Mouse (Mus musculus) hindbrain, embryonic 16.5 days (tissue): ENCODE measurements around the gene Rps16. TPM values are rescaled to one million over a fixed set of nuclear protein-coding genes. Genes with fewer than 3 reads are reported as not detected.
"Not testable (repeated sequence)": the region's sequence is repeated elsewhere in the genome, so short reads cannot be mapped to it uniquely, and the experiment has no call there.

Experiments
- ATAC-seq: fragments of 200-750 bp; cut with Nextera tagmentation; 2 replicates; pipeline ENCODE4 v1.8.0; 2017; ENCODE audit warnings: moderate TSS enrichment, moderate library complexity
- H3K27ac ChIP-seq: fragments of 300-500 bp; sonication (generic); 2 replicates; pipeline ENCODE4 v1.5.1; 2014; ENCODE audit warnings: low read depth, mild to moderate bottlenecking, control low read depth, low read length, moderate library complexity
- H3K27me3 ChIP-seq: fragments of 300-500 bp; sonication (generic); replicated peaks from 2 replicates; pipeline ENCODE4 v1.6.1; 2014; ENCODE audit warnings: low read length; ENCODE audit not compliant: control insufficient read depth, insufficient read depth
- H3K36me3 ChIP-seq: fragments of 300-500 bp; sonication (generic); 2 replicates; pipeline ENCODE4 v1.6.1; 2014; ENCODE audit warnings: mild to moderate bottlenecking, low read length, moderate library complexity, mixed read lengths; ENCODE audit not compliant: control insufficient read depth, insufficient read depth
- H3K4me1 ChIP-seq: fragments of 300-500 bp; sonication (generic); 2 replicates; pipeline ENCODE4 v1.6.1; 2014; ENCODE audit warnings: low read depth, low read length; ENCODE audit not compliant: control insufficient read depth, insufficient read depth
- H3K4me2 ChIP-seq: fragments of 300-500 bp; sonication (generic); 2 replicates; pipeline ENCODE4 v1.6.1; 2014; ENCODE audit warnings: mild to moderate bottlenecking, low read length, control low read depth, moderate library complexity
- H3K4me3 ChIP-seq: fragments of 300-500 bp; sonication (generic); 2 replicates; pipeline ENCODE4 v1.5.1; 2014; ENCODE audit warnings: mild to moderate bottlenecking, low read length, control low read depth, moderate library complexity
- H3K9ac ChIP-seq: fragments of 300-500 bp; sonication (generic); 2 replicates; pipeline ENCODE4 v1.6.1; 2014; ENCODE audit warnings: low read depth, mild to moderate bottlenecking, control low read depth, low read length, moderate library complexity
- H3K9me3 ChIP-seq: fragments of 300-500 bp; sonication (generic); 2 replicates; pipeline ENCODE4 v1.6.1; 2014; ENCODE audit warnings: mild to moderate bottlenecking, low read length, moderate library complexity; ENCODE audit not compliant: control insufficient read depth
- WGBS: fragments of 180-500 bp; shearing (Covaris S2); extraction: QIAGEN DNeasy Blood & Tissue Kit; methylation state at CpG from one replicate; pipeline ENCODE4 v1.1.7; 2014; 5-methylcytosine and 5-hydroxymethylcytosine counted together
- polyA plus RNA-seq: library from polyadenylated mRNA; unstranded; fragments of >200 nt; fragmentation: Nextera tagmentation; extraction: Ambion mirVana; gene quantifications from 2 replicates; pipeline ENCODE4 v1.2.1, GENCODE M21; 2015

The Rps16 gene
- polyA plus RNA-seq, 1 experiment from 2014 or later = 440 TPM

- Histone ChIP-seq H3K36me3 (peaks cover 23% of the 10 kb centered on the region), H3K4me1 (peaks cover 12% of the 10 kb centered on the region)
- not testable (repeated sequence) for H3K4me3 ChIP-seq, H3K4me2 ChIP-seq, H3K27me3 ChIP-seq, H3K9me3 ChIP-seq, ATAC-seq, H3K27ac ChIP-seq, H3K9ac ChIP-seq
- WGBS = 88% methylated on average over 7 of the region's 7 CpGs
These were observed 36.9 kb downstream of the Rps16 start for GRCm38 (mm10) chr7:28387384-28387783.

GRCm38 (mm10) chr7:28390331-28390730, 39.9 kb downstream of the Rps16 start:
- Histone ChIP-seq H3K36me3 (peaks cover 28% of the 10 kb centered on the region), H3K4me3 (no peak overlapping the region), H3K27ac (no peak overlapping the region), H3K9ac (no peak overlapping the region), H3K4me2 (no peak overlapping the region), H3K27me3 (no peaks in the 10 kb centered on the region), H3K9me3 (no peaks in the 10 kb centered on the region), H3K4me1 (peaks cover 13% of the 10 kb centered on the region)
- WGBS = 96% methylated on average over 3 of the region's 3 CpGs
- ATAC-seq = no peak

- WGBS = under 1% methylated on average over 58 of the region's 58 CpGs
- peaks cover 13% of the 10 kb centered on the region for H3K4me1 ChIP-seq
- H3K4me2 ChIP-seq = peak within 1 kb of the TSS; percentile 91
- peak within 1 kb of the TSS; percentile 97 for H3K4me3 ChIP-seq
- no peaks in the 10 kb centered on the region for H3K27me3 ChIP-seq
- H3K9ac ChIP-seq = peak within 1 kb of the TSS; percentile 89
- ATAC-seq = peak; percentile 98
- peak within 1 kb of the TSS; percentile 80 for H3K27ac ChIP-seq
- peaks cover 41% of the 10 kb centered on the region for H3K36me3 ChIP-seq
- no peaks in the 10 kb centered on the region for H3K9me3 ChIP-seq
These were observed 42.2 kb downstream of the Rps16 start, which contains the start of the genes Med29 and Paf1 for GRCm38 (mm10) chr7:28392429-28393271. TSS of gene Med29 (minus strand) at chr7:28392708. TSS of gene Paf1 (plus strand) at chr7:28392951.

- Histone ChIP-seq H3K36me3 (peaks cover 41% of the 10 kb centered on the region), H3K27me3 (no peaks in the 10 kb centered on the region), H3K4me3 (peak overlapping the region; percentile 97), H3K9me3 (no peaks in the 10 kb centered on the region), H3K9ac (peak overlapping the region; percentile 89), H3K27ac (peak overlapping the region; percentile 80), H3K4me2 (peak overlapping the region; percentile 91), H3K4me1 (peaks cover 13% of the 10 kb centered on the region)
- WGBS = 7% methylated on average over 22 of the region's 22 CpGs
- no peak for ATAC-seq
These were observed 43.0 kb downstream of the Rps16 start for GRCm38 (mm10) chr7:28393272-28393951.

GRCm38 (mm10) chr7:28395425-28395824, 45.0 kb downstream of the Rps16 start:
- peaks cover 44% of the 10 kb centered on the region for H3K36me3 ChIP-seq

GRCm38 (mm10) chr7:28398000-28398399, 47.5 kb downstream of the Rps16 start:
- Histone ChIP-seq H3K9ac (no peak overlapping the region), H3K27ac (no peak overlapping the region), H3K4me3 (no peak overlapping the region), H3K27me3 (no peaks in the 10 kb centered on the region), H3K4me1 (peaks cover 7% of the 10 kb centered on the region), H3K4me2 (no peak overlapping the region), H3K36me3 (peaks cover 58% of the 10 kb centered on the region), H3K9me3 (no peaks in the 10 kb centered on the region)
- 62% methylated on average over 3 of the region's 3 CpGs for WGBS
- ATAC-seq = no peak

More at GRCm38 (mm10) chr7:28395425-28395824, 45.0 kb downstream of the Rps16 start:
- Histone ChIP-seq H3K9me3 (no peaks in the 10 kb centered on the region), H3K4me2 (no peak overlapping the region), H3K9ac (no peak overlapping the region), H3K27me3 (no peaks in the 10 kb centered on the region), H3K27ac (no peak overlapping the region), H3K4me3 (no peak overlapping the region), H3K4me1 (peaks cover 13% of the 10 kb centered on the region)
- WGBS = 95% methylated on average over 4 of the region's 4 CpGs
- no peak for ATAC-seq

DNA sequence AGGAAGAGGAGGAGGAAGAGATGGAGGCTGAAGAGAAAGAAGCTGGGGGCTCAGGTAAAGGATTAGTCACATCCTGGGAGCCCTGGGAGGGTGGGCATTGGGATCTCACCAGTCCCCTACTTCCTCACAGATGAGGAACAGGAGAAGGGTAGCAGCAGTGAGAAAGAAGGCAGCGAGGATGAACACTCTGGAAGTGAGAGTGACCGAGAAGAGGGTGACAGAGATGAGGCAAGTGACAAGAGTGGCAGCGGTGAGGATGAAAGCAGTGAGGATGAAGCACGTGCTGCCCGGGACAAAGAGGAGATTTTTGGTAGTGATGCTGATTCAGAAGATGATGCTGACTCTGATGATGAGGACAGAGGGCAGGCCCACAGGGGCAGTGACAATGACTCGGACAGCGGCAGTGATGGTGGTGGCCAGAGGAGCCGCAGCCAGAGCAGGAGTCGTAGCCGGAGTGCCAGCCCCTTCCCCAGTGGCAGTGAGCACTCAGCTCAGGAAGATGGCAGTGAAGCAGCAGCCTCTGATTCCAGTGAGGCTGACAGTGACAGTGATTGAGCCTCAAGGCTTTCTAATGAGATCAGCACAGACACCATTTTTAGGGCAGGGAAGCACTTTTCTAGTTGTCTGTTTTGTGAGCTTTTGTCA, 48.4 kb downstream of the Rps16 start:
- no peak for ATAC-seq
- H3K9ac ChIP-seq = no peak overlapping the region

DNA sequence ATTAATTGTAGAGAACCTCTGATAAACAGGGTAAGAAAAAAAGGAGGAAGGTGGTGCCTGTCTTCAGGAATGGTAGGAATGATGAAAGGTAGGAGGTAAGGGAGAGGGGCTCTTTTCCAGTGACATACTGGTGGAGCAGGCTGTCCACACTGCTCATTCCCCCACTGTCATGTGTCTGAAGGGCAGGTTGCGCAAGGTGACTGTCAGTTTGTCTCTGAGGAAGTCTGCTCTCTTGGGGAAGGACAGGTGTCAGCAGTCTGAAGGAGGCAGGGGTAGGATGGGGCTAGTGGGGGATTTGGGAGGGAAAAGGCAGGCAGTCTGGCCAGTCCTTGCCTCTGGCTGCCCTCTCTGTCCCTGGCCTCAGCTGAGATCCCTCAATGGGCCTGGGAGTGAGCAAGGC, 50.6 kb downstream of the Rps16 start:
- H3K27me3 ChIP-seq = no peaks in the 10 kb centered on the region
- ATAC-seq = no peak
- H3K36me3 ChIP-seq = peaks cover 75% of the 10 kb centered on the region
- WGBS = 100% methylated on average over 1 of the region's 1 CpGs
- H3K4me3 ChIP-seq = no peak overlapping the region
- no peaks in the 10 kb centered on the region for H3K9me3 ChIP-seq
- H3K4me1 ChIP-seq = no peaks in the 10 kb centered on the region
- H3K27ac ChIP-seq = no peak overlapping the region
- no peak overlapping the region for H3K9ac ChIP-seq
- H3K4me2 ChIP-seq = no peak overlapping the region

More for the DNA sequence above, 48.4 kb downstream of the Rps16 start:
- Histone ChIP-seq H3K4me1 (peaks cover 2% of the 10 kb centered on the region), H3K36me3 (peaks cover 66% of the 10 kb centered on the region), H3K4me3 (no peak overlapping the region), H3K9me3 (no peaks in the 10 kb centered on the region), H3K27me3 (no peaks in the 10 kb centered on the region), H3K4me2 (no peak overlapping the region), H3K27ac (no peak overlapping the region)
- 89% methylated on average over 10 of the region's 10 CpGs for WGBS

DNA sequence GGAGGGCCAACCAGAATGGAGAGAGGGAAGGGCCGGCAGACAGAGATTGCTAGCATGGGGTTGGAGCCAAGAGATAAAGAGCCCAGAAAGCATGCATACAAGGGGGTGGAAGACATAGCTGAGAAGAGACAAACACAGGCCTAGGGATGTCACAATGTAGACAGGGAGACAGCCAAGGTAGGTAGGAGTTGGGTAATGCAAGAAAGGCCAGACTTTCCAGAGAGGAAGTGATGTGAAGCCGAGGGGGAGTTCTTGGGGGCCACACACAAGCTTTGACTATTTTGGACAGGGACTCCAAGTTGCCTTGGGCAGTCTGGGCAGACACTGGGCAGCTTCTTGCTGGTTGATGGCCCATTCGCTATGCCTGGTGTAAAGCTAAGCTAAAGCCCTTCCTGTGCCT, 51.5 kb downstream of the Rps16 start:
- Histone ChIP-seq H3K4me3 (no peak overlapping the region), H3K27me3 (no peaks in the 10 kb centered on the region), H3K27ac (no peak overlapping the region), H3K9me3 (no peaks in the 10 kb centered on the region), H3K4me1 (no peaks in the 10 kb centered on the region), H3K36me3 (peaks cover 77% of the 10 kb centered on the region), H3K9ac (no peak overlapping the region), H3K4me2 (no peak overlapping the region)
- no peak for ATAC-seq
- 85% methylated on average over 3 of the region's 3 CpGs for WGBS
